Mouse (Mus musculus) cerebellum, postnatal 25 days (tissue): Measurements from ENCODE around the gene B3galt2.
A peak's percentile ranks its signal among the peaks of the same experiment; 100 is the strongest.
"Not testable (repeated sequence)": the region's sequence is repeated elsewhere in the genome, so short reads cannot be mapped to it uniquely, and the experiment has no call there.

Source experiments
- DNase-seq, 2 experiments: peaks; one replicate each; pipeline ENCODE4 v3.0.0; 2021; ENCODE audit warnings: mixed read lengths in 2 of 2

The B3galt2 gene

GRCm38 (mm10) chr1:143640650-143641407 is at the start of gene B3galt2:
Gene B3galt2, plus strand, starts transcription at chr1:143640664.
- DNase-seq, result peak; percentile 32 to 43

- no peak for DNase-seq
Observed at GRCm38 (mm10) chr1:143596864-143597263, 43.6 kb upstream of the B3galt2 start.

DNA sequence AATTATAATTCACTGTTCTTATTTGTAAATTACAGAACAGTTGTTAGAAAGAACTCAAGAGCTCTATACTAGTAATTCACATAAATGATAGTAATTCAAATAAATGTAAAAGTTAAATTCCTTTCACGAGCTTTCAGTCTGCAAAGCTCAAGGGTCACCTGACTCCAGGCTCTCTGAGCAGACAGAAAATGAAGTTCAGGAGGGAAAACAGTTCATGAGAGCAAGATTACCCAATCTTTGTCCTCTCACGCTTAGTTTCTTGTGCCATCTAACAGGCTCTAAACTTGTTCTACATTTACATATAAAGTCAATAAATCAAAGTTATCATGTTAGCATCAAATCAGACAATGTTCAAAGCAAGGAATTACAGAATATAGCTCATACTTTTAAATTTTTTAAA is 31.6 kb upstream of the B3galt2 start:
- no peak for DNase-seq

DNA sequence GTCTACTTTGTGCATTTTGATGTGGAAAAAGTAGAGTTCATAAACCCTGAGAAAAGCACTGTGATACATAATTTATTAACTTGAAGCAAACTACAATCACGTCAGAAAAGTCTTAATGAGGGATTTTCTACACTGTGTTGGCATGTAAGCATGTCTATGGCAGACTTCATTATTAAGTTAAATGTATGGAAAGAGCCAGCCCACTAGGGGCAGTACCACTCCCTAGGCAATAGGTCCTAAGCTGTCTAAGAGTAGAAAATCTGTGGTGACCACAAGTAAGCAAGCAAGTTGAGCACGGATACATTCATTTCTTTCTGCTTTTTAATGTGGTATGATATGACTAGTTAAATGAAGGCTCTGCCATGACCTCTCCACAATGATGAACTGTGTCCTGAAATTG is 27.6 kb upstream of the B3galt2 start:
- DNase-seq, result no peak

GRCm38 (mm10) chr1:143619760-143620159 is 20.7 kb upstream of the B3galt2 start:
- no peak for DNase-seq

GRCm38 (mm10) chr1:143621930-143622329 is 18.5 kb upstream of the B3galt2 start:
- DNase-seq, result no peak

DNA sequence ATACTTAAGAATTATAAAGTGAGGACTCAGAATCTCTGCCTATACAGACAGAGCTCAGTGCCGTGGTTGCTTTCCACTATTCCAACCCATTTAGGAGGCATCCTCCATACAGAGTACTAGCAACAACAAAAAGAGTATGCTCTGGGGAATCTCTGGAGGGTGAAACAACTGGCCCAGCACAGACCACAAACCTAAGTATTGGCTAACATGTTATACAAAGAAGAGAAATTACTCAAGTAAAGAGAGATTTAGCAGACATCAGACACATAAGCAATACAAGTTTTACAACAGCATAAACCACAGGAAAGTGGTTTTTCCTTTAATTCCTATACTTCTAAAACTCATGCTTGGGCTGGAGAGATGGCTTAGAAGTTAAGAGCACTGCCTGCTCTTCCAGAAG is 17.8 kb upstream of the B3galt2 start:
- DNase-seq, result no peak

DNA sequence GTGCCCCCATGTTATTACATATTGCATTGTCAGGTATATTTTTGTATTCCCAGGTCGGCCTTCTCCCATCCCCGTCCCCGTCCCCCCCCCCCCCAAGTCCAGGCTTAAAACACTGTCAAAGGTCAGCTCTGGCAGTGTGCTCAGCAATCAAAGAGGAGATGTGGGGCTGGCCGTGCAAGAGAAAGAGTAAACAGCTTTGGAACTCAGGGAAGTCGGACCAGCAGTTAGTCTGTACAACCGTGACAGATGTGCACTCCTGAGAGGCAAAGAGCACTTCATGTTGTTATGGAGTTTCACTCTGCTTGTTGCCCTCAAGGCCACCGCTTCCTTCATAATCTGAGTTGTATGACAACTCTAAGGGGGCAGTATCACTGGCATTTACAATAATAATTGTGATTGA is 9.1 kb upstream of the B3galt2 start:
- no peak for DNase-seq

DNA sequence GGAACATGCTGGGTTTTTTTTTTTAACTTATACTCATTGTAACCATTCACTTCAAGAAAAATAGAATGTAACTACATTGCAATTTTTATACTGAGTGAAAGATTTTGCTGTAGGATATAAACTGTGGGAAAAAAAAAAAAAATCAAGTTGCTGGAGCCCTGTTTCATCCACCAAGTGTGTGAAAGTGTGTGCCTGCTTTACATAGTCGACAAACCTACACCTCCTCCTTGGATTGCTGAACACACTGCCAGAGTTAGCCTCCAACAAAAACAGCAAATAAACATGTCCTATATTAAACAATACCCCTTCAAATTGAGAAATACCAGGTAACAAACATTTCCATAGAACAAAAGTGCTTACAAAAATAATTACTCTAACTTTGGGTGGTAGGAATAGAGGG is 8.1 kb upstream of the B3galt2 start:
- DNase-seq, result no peak

DNA sequence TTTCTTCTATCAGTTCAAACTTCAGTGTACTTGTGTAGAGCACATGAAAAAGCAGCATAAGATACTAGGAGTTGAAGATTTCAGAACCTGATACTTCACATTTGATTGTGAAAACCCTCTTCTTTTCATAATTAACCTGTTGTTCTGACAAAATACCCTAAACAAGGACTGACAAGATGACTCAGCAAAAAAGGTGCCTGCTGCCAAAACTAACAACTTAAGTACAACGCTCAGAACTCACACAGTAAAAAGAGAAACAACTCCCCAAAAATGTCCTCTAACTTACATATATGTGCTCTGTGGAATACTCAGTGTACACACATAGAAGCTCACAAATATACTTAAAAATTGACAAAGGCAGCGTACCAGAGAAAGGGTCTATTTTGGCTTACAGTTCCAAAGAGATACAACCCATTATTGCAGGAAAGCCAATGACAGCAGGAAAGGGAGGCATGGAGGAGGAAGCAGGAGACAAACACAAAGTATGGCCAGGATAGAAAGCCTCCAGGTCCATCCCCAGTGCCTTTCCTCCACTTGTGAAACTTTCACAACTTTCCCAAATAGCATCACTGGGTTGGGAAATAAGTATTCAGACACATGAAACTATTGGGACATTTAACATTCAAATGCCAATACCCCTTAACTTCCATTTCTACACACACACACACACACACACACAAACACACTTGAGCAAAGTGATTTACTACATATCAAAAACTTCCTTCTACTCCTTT is 7.4 kb upstream of the B3galt2 start:
- no peak for DNase-seq

GRCm38 (mm10) chr1:143644221-143644620 is 3.8 kb downstream of the B3galt2 start:
- no peak for DNase-seq

GRCm38 (mm10) chr1:143645386-143645785 is 4.9 kb downstream of the B3galt2 start:
- peak in 1 of 2 experiments; percentile 38 for DNase-seq

GRCm38 (mm10) chr1:143646219-143646618 is 5.8 kb downstream of the B3galt2 start:
- DNase-seq, result peak; percentile 20 to 21

DNA sequence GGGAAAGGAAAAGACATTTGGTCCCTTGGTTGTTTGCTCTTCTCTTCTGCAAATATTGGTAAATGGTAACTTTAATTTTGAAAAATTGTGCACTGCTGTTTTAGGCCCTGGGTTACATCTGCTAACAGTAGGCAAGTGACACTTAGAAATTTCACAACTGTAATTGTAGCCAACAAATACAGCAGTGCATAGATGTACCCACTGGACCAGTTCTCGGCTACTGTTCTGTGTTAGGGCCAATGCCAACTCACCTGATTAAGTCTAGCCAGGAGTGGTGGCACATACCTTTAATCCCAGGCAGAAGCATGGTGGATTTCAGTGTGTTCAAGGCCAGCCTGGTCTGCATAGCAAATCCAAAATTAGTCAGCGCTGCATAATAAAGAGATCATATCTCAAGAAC is 9.9 kb downstream of the B3galt2 start:
- DNase-seq, result no peak

DNA sequence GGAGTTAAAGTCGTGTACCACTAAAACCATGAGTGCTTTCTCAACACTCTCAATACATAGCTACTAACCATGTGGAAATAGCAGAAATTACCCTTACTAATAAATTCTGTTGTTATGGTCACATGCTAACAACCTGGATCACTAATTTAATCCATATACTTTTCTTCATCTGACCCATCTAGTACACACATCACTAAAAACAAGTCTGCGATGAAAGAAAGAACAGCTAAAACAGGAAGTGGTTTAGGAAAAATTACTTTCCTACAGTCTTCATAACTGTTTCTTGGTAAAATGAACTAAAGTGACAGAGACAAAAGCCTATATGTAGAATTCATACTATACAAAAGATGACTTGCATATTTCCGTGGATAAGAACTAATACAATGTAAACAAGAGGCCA is 13.2 kb downstream of the B3galt2 start:
- DNase-seq, result no peak

DNA sequence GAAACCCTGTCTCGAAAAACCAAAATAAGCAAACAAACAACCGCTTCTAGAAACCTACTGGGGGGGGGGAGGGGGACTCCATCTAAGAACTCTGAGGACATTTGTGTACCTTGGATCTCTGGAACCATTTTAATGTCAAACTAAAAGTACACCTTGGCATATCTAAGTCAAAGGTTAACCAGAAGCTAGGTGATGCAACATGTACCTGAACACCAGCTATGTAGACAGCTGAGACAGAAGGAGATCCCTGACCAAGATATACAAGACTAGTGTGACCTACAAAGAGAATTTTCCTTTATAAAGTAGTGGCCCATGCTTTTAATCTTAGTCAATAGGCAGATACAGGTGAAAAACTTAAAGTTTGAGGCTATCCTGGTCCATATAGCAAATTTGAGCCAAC is 22.7 kb downstream of the B3galt2 start:
- DNase-seq, result no peak

DNA sequence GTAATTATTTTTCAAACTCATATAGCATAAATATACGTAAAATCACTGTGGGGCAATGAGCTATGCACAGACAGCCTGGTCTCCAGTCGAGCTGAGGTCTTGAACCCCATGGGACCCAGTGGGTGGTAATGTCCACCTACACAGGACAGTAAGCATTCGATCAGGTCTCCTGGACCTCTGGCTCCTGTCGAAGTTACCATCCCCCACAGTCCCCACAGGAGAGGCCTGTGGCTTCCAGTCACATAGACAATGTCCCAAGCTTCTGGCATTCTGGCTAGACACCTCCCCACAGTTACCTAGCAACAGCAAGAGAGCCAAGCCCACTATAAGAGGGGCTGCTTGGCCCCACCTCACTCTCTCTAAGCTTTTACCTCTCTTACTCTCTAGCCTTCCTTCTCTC is 24.3 kb downstream of the B3galt2 start:
- not testable (repeated sequence) for DNase-seq

DNA sequence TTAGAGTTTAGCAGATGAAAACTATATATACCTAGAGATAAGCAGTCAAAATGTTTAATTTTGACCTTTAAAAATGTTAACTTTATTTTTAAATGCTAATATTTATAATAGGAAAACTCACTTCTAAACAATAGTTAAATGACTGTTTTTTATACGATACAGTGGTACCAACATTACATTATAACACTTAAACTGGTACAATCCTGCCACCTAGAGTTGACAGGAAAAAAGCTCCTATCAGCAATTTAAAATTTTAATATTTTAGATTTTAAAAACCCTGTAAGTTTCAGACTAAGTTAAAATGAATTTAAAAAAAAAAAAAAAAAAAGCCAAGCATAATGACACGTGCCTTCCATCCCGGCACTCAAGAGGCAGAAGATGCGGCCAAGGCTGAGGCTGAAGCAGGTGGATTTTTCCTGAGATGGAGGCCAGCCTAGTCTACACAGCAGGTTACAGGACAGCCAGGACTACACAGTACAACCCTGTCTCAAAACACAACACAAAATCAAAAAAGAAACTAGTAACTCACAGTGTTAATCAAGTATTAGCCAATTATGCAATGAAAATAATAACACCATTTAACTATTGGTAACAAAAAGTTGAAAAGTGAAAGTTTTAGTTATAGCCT is 35.4 kb downstream of the B3galt2 start:
- no peak for DNase-seq

DNA sequence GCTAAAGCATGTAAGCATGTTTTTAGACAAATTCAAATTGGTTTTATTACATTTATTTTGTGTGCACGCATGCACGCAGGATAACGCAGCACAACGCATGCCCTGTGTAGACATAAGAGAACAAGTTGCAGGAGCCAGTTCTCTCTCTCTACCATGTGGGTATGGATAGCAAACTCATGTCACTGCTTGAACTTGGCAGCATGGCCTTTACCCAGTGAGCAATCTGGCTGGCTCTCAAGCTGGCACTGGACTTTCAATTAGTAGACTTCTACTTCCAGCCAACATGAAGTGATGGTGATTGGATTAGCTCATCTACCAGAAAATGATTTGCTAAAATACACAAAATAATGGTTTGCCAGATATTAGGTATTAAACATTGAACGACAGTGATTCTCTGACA is 40.6 kb downstream of the B3galt2 start:
- peak; percentile 90 to 92 for DNase-seq

GRCm38 (mm10) chr1:143684849-143685248 is 44.4 kb downstream of the B3galt2 start:
- DNase-seq, result no peak

DNA sequence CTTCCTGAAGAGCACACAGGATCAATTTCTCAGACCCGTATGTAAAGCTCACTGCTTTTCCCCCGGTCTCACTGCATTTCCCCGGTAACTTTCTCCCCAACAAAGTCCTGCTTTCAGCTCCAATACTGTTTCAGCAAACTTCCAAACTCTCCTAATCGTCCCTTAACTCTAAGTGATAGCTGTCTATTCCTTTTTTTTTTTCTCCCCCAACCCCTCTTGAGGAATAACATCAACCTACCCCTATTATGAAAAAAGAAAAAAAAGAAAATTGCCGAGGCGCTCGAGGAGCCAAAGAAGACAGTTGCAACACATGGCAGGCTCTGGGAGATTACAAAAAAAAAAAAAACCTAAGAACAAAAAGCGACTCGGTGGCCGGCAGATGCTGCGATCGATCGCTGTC is 61.3 kb downstream of the B3galt2 start:
- no peak for DNase-seq

DNA sequence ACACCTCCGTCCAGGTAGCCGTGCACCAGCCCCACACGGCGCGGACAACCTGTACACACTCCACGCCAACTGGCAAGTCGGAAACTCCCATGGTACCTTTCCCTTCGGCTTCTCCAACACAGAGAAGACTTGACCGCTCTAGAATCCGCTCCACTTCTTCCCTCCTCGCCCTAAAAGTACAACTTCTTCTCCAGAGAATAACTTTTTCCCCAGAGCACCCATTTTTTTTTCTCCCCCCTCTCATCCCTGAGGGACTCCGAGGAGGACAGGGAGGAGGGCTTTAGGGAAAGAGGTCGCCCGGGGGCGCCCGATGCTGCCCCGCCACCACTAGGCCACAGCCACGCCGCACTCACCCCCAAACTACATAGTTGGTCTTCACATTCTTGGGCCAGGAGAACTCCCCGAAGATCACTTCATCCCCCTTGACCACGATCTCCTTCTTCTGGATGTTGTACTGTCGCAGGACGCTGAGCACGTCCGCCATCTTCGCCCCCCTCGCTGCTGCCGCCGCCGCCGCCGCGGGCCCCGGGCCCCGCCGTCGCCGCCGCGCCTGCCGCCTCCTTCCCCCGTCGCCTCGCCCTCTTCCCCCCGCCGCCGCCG is 61.8 kb downstream of the B3galt2 start:
- peak in 1 of 2 experiments; percentile 72 for DNase-seq

GRCm38 (mm10) chr1:143702741-143703262 is 62.3 kb downstream of the B3galt2 start, which contains the start of gene Cdc73:
Gene Cdc73, minus strand, starts transcription at chr1:143702893.
- peak; percentile 93 to 96 for DNase-seq
